Mouse (Mus musculus): ENCODE measurements at regions not wholly inside any gene's neighbourhood (a gene's known extent, or its start where the extent isn't known, plus 50 kb on each side); places are given as distances from the start of the nearest gene placed in this dataset.

- no peak overlapping the region for H3K9ac ChIP-seq (ENCODE audit: low read depth, low read length)
- H3K4me2 ChIP-seq = no peak overlapping the region
- DNase-seq (ENCODE audit: low spot score) (no peak), ATAC-seq (replicated peaks; ENCODE audit: low FRiP score) (no peak)
- no peaks in the 10 kb centered on the region for H3K9me3 ChIP-seq (ENCODE audit: control insufficient read depth, low read length)
- H3K4me3 ChIP-seq (ENCODE audit: low read depth, low read length) = no peak overlapping the region
- H3K4me1 ChIP-seq (replicated peaks; ENCODE audit: control insufficient read depth, insufficient read depth, low read length) = no peaks in the 10 kb centered on the region
- 76% methylated on average over 2 of the region's 2 CpGs for WGBS
- no peaks in the 10 kb centered on the region for H3K27me3 ChIP-seq (replicated peaks; ENCODE audit: control insufficient read depth, insufficient read depth, low read length)
- no peaks in the 10 kb centered on the region for H3K36me3 ChIP-seq (ENCODE audit: control insufficient read depth, insufficient read depth, low read length)
- no peak overlapping the region for H3K27ac ChIP-seq (ENCODE audit: low read depth, low read length)
These were observed 159.6 kb upstream of the Gorab start for GRCm38 (mm10) chr1:163563064-163563463.

- no peaks in the 10 kb centered on the region for H3K36me3 ChIP-seq (ENCODE audit: control insufficient read depth, insufficient read depth, low read length)
- ATAC-seq (replicated peaks; ENCODE audit: low FRiP score) (no peak), DNase-seq (ENCODE audit: low spot score) (no peak)
- no peak overlapping the region for H3K9ac ChIP-seq (ENCODE audit: low read depth, low read length)
- no peaks in the 10 kb centered on the region for H3K4me1 ChIP-seq (replicated peaks; ENCODE audit: control insufficient read depth, insufficient read depth, low read length)
- H3K9me3 ChIP-seq (ENCODE audit: control insufficient read depth, low read length) = no peaks in the 10 kb centered on the region
- WGBS = 36% methylated on average over 4 of the region's 4 CpGs
- H3K4me2 ChIP-seq = no peak overlapping the region
- no peak overlapping the region for H3K4me3 ChIP-seq (ENCODE audit: low read depth, low read length)
- H3K27me3 ChIP-seq (replicated peaks; ENCODE audit: control insufficient read depth, insufficient read depth, low read length) = no peaks in the 10 kb centered on the region
- no peak overlapping the region for H3K27ac ChIP-seq (ENCODE audit: low read depth, low read length)
These were observed 158.8 kb upstream of the Gorab start for GRCm38 (mm10) chr1:163562166-163562733.

GRCm38 (mm10) chr1:163561016-163561415 lies 157.5 kb upstream of the Gorab start:
- WGBS = 62% methylated on average over 5 of the region's 5 CpGs
- H3K4me1 ChIP-seq (replicated peaks; ENCODE audit: control insufficient read depth, insufficient read depth, low read length) = no peaks in the 10 kb centered on the region
- ATAC-seq (replicated peaks; ENCODE audit: low FRiP score) (no peak), DNase-seq (ENCODE audit: low spot score) (no peak)
- no peak overlapping the region for H3K4me3 ChIP-seq (ENCODE audit: low read depth, low read length)
- H3K36me3 ChIP-seq (ENCODE audit: control insufficient read depth, insufficient read depth, low read length) = no peaks in the 10 kb centered on the region
- no peak overlapping the region for H3K27ac ChIP-seq (ENCODE audit: low read depth, low read length)
- no peak overlapping the region for H3K4me2 ChIP-seq
- no peaks in the 10 kb centered on the region for H3K27me3 ChIP-seq (replicated peaks; ENCODE audit: control insufficient read depth, insufficient read depth, low read length)
- H3K9ac ChIP-seq (ENCODE audit: low read depth, low read length) = no peak overlapping the region
- H3K9me3 ChIP-seq (ENCODE audit: control insufficient read depth, low read length) = no peaks in the 10 kb centered on the region

GRCm38 (mm10) chr1:163560276-163560943 lies 156.9 kb upstream of the Gorab start:
- H3K9ac ChIP-seq (ENCODE audit: low read depth, low read length) = no peak overlapping the region
- H3K9me3 ChIP-seq (ENCODE audit: control insufficient read depth, low read length) = no peaks in the 10 kb centered on the region
- no peak overlapping the region for H3K4me3 ChIP-seq (ENCODE audit: low read depth, low read length)
- ATAC-seq (replicated peaks; ENCODE audit: low FRiP score) (no peak), DNase-seq (ENCODE audit: low spot score) (no peak)
- no peaks in the 10 kb centered on the region for H3K36me3 ChIP-seq (ENCODE audit: control insufficient read depth, insufficient read depth, low read length)
- H3K4me1 ChIP-seq (replicated peaks; ENCODE audit: control insufficient read depth, insufficient read depth, low read length) = no peaks in the 10 kb centered on the region
- H3K27me3 ChIP-seq (replicated peaks; ENCODE audit: control insufficient read depth, insufficient read depth, low read length) = no peaks in the 10 kb centered on the region
- no peak overlapping the region for H3K27ac ChIP-seq (ENCODE audit: low read depth, low read length)
- WGBS = 72% methylated on average over 8 of the region's 8 CpGs
- H3K4me2 ChIP-seq = no peak overlapping the region

- H3K9me3 ChIP-seq (ENCODE audit: control insufficient read depth, low read length) = no peaks in the 10 kb centered on the region
- H3K4me3 ChIP-seq (ENCODE audit: low read depth, low read length) = no peak overlapping the region
- DNase-seq (ENCODE audit: low spot score) (no peak), ATAC-seq (replicated peaks; ENCODE audit: low FRiP score) (no peak)
- no peak overlapping the region for H3K4me2 ChIP-seq
- WGBS = 80% methylated on average over 7 of the region's 7 CpGs
- no peaks in the 10 kb centered on the region for H3K27me3 ChIP-seq (replicated peaks; ENCODE audit: control insufficient read depth, insufficient read depth, low read length)
- no peak overlapping the region for H3K9ac ChIP-seq (ENCODE audit: low read depth, low read length)
- H3K4me1 ChIP-seq (replicated peaks; ENCODE audit: control insufficient read depth, insufficient read depth, low read length) = no peaks in the 10 kb centered on the region
- no peak overlapping the region for H3K27ac ChIP-seq (ENCODE audit: low read depth, low read length)
- no peaks in the 10 kb centered on the region for H3K36me3 ChIP-seq (ENCODE audit: control insufficient read depth, insufficient read depth, low read length)
These were observed 154.4 kb upstream of the Gorab start for GRCm38 (mm10) chr1:163557875-163558274.

GRCm38 (mm10) chr1:163555185-163555584 lies 151.7 kb upstream of the Gorab start:
- no peaks in the 10 kb centered on the region for H3K36me3 ChIP-seq (ENCODE audit: control insufficient read depth, insufficient read depth, low read length)
- H3K4me2 ChIP-seq = no peak overlapping the region
- H3K4me1 ChIP-seq (replicated peaks; ENCODE audit: control insufficient read depth, insufficient read depth, low read length) = no peaks in the 10 kb centered on the region
- H3K4me3 ChIP-seq (ENCODE audit: low read depth, low read length) = no peak overlapping the region
- H3K27me3 ChIP-seq (replicated peaks; ENCODE audit: control insufficient read depth, insufficient read depth, low read length) = no peaks in the 10 kb centered on the region
- H3K9me3 ChIP-seq (ENCODE audit: control insufficient read depth, low read length) = no peaks in the 10 kb centered on the region
- H3K9ac ChIP-seq (ENCODE audit: low read depth, low read length) = no peak overlapping the region
- H3K27ac ChIP-seq (ENCODE audit: low read depth, low read length) = no peak overlapping the region
- no peak for DNase-seq (ENCODE audit: low spot score)
- 80% methylated on average over 2 of the region's 2 CpGs for WGBS
- ATAC-seq (replicated peaks; ENCODE audit: low FRiP score) = no peak

- Histone ChIP-seq H3K9ac (ENCODE audit: low read depth, low read length) (no peak overlapping the region), H3K36me3 (ENCODE audit: control insufficient read depth, insufficient read depth, low read length) (no peaks in the 10 kb centered on the region), H3K4me3 (ENCODE audit: low read depth, low read length) (no peak overlapping the region), H3K4me1 (replicated peaks; ENCODE audit: control insufficient read depth, insufficient read depth, low read length) (no peaks in the 10 kb centered on the region), H3K4me2 (no peak overlapping the region), H3K27me3 (replicated peaks; ENCODE audit: control insufficient read depth, insufficient read depth, low read length) (no peaks in the 10 kb centered on the region), H3K27ac (ENCODE audit: low read depth, low read length) (no peak overlapping the region), H3K9me3 (ENCODE audit: control insufficient read depth, low read length) (no peaks in the 10 kb centered on the region)
- DNase-seq (ENCODE audit: low spot score) (no peak), ATAC-seq (replicated peaks; ENCODE audit: low FRiP score) (no peak)
- 76% methylated on average over 8 of the region's 8 CpGs for WGBS
These were observed 135.5 kb upstream of the Gorab start for GRCm38 (mm10) chr1:163538776-163539492.

GRCm38 (mm10) chr1:163530563-163530962 lies 127.1 kb upstream of the Gorab start:
- Histone ChIP-seq H3K27me3 (replicated peaks; ENCODE audit: control insufficient read depth, insufficient read depth, low read length) (no peaks in the 10 kb centered on the region), H3K4me3 (ENCODE audit: low read depth, low read length) (no peak overlapping the region), H3K36me3 (ENCODE audit: control insufficient read depth, insufficient read depth, low read length) (no peaks in the 10 kb centered on the region), H3K4me2 (no peak overlapping the region), H3K9me3 (ENCODE audit: control insufficient read depth, low read length) (no peaks in the 10 kb centered on the region), H3K4me1 (replicated peaks; ENCODE audit: control insufficient read depth, insufficient read depth, low read length) (no peaks in the 10 kb centered on the region), H3K27ac (ENCODE audit: low read depth, low read length) (no peak overlapping the region), H3K9ac (ENCODE audit: low read depth, low read length) (no peak overlapping the region)
- ATAC-seq (replicated peaks; ENCODE audit: low FRiP score) (no peak), DNase-seq (ENCODE audit: low spot score) (no peak)
- WGBS = 87% methylated on average over 4 of the region's 4 CpGs

GRCm38 (mm10) chr1:163517966-163518365 lies 114.5 kb upstream of the Gorab start:
- Histone ChIP-seq H3K9ac (ENCODE audit: low read depth, low read length) (no peak overlapping the region), H3K4me2 (no peak overlapping the region), H3K4me3 (ENCODE audit: low read depth, low read length) (no peak overlapping the region), H3K36me3 (ENCODE audit: control insufficient read depth, insufficient read depth, low read length) (no peaks in the 10 kb centered on the region), H3K27ac (ENCODE audit: low read depth, low read length) (no peak overlapping the region), H3K9me3 (ENCODE audit: control insufficient read depth, low read length) (no peaks in the 10 kb centered on the region), H3K4me1 (replicated peaks; ENCODE audit: control insufficient read depth, insufficient read depth, low read length) (no peaks in the 10 kb centered on the region), H3K27me3 (replicated peaks; ENCODE audit: control insufficient read depth, insufficient read depth, low read length) (no peaks in the 10 kb centered on the region)
- ATAC-seq (replicated peaks; ENCODE audit: low FRiP score) = no peak
- no peak for DNase-seq (ENCODE audit: low spot score)
- WGBS = 79% methylated on average over 5 of the region's 5 CpGs
